13 mouse cellular contexts compared by ENCODE assay signal in the genomic region with DNA sequence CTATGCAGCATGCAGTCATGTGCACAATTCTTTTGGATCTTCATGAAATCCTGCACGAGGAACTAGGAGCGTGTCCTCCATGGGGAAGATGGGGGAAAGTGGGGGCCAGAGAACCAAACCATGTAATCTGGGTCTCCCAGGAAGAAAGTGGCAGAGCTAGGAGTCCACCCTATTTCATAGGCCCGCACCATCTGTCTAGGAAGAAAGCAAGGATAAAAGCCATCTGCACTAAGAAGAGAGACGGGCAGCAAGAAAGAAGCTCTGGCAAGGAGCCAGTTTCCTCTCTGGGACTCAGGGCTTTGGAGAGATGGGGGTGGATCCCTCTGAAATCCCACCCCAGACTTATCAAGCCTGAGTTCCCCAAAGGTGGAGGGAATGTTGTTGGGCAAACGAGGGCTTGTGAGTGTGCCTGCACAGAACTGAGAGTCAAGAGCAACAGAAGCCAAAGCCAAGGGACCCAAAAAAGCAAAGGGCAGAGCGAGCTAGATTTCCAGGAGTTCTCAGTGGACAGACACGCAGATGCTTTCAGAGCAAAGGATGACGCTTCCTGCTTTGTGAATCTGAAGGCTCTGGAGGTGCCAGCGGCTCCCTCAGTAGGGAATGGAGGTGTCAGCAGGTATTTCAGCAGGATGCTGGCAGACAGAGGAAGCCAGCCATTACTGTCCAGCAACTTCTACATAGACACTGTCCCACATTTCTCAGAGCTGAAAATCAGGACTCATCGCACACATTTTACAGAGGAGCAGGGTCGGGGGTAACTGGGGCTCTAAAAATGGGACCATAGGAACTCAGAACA.
A peak's percentile ranks its signal among the peaks of the same experiment; 100 is the strongest.
DNase-seq lines count a peak whose midpoint lies in the region; ATAC-seq and TF ChIP-seq lines count a peak whose summit lies in the region.
"Had no signal": no experiment of that assay in that cellular context is flagged by ENCODE, and none has a peak within 500 bp of the region (broad histone marks: within the 10 kb centered on the region; RNA-seq: fewer than 3 reads in every experiment).

No protein-coding gene starts in this region.

- no peak overlapping the region for H3K4me3 ChIP-seq in hindbrain, postnatal 0 days (ENCODE audit: low read length)
- no peak overlapping the region for H3K4me3 ChIP-seq in hindbrain, embryonic 10.5 days
- no peak overlapping the region for H3K4me3 ChIP-seq in forebrain, embryonic 15.5 days
- H3K4me3 ChIP-seq: liver, embryonic 15.5 days; midbrain, embryonic 12.5 days had no signal

- 57% methylated on average over 11 of the region's 11 CpGs for WGBS in hindbrain, postnatal 0 days
- WGBS in hindbrain, embryonic 10.5 days = 74% methylated on average over 11 of the region's 11 CpGs
- 55% methylated on average over 11 of the region's 11 CpGs for WGBS in forebrain, embryonic 15.5 days

- no peaks in the 10 kb centered on the region for H3K36me3 ChIP-seq in hindbrain, postnatal 0 days (ENCODE audit: insufficient read depth, low read length)
- no peaks in the 10 kb centered on the region for H3K36me3 ChIP-seq in hindbrain, embryonic 10.5 days
- no peaks in the 10 kb centered on the region for H3K36me3 ChIP-seq in forebrain, embryonic 15.5 days
- H3K36me3 ChIP-seq: liver, embryonic 15.5 days; midbrain, embryonic 12.5 days had no signal

- H3K27me3 ChIP-seq in hindbrain, postnatal 0 days (ENCODE audit: insufficient read depth, low read length) = no peaks in the 10 kb centered on the region; the same call in 1 of the 2 replicates
- peaks cover 95% of the 10 kb centered on the region for H3K27me3 ChIP-seq in hindbrain, embryonic 10.5 days (ENCODE audit: insufficient read depth, poor library complexity, severe bottlenecking)
- H3K27me3 ChIP-seq in forebrain, embryonic 15.5 days = no peaks in the 10 kb centered on the region

- H3K9me3 ChIP-seq in hindbrain, postnatal 0 days (ENCODE audit: low read length) = no peaks in the 10 kb centered on the region
- no peaks in the 10 kb centered on the region for H3K9me3 ChIP-seq in hindbrain, embryonic 10.5 days
- H3K9me3 ChIP-seq in forebrain, embryonic 15.5 days = no peaks in the 10 kb centered on the region
- H3K9me3 ChIP-seq: liver, embryonic 15.5 days; midbrain, embryonic 12.5 days had no signal

- H3K4me1 ChIP-seq in hindbrain, postnatal 0 days (ENCODE audit: insufficient read depth, low read length) = no peaks in the 10 kb centered on the region
- H3K4me1 ChIP-seq in hindbrain, embryonic 10.5 days (replicated peaks) = peaks cover 13% of the 10 kb centered on the region
- H3K4me1 ChIP-seq in forebrain, embryonic 15.5 days = peaks cover 16% of the 10 kb centered on the region
- H3K4me1 ChIP-seq: liver, embryonic 15.5 days had no signal

- peak; percentile 46 for DNase-seq in hindbrain, postnatal 0 days (ENCODE audit: low spot score)
- no peak for DNase-seq in hindbrain, embryonic 10.5 days (ENCODE audit: low spot score)
- DNase-seq in testis, postnatal 10 days (ENCODE audit: low spot score) = peak; percentile 35
- no peak for DNase-seq in testis, postnatal 14 days (ENCODE audit: low spot score)
- peak; percentile 43 for DNase-seq in right cerebral cortex, postnatal 4 days
- no peak for DNase-seq in gastrocnemius, postnatal 25 days
- no peak for DNase-seq in urinary bladder, postnatal 36 days (ENCODE audit: low spot score in 2 of 2)
- DNase-seq: heart, postnatal 36 days; kidney, postnatal 36 days; thymus, adult 18-20 months had no signal

- no peak for TF ChIP-seq CTCF in hindbrain, postnatal 0 days (IDR thresholded peaks at IDR 0.05; ENCODE audit: low read depth)

- 0 out of 2 replicates have a peak, but pooled peaks have one; percentile 27 for ATAC-seq in hindbrain, postnatal 0 days
- peak; percentile 71 for ATAC-seq in forebrain, embryonic 15.5 days (replicated peaks)

- no peak overlapping the region for H3K9ac ChIP-seq in hindbrain, postnatal 0 days (replicated peaks; ENCODE audit: low read length)
- H3K9ac ChIP-seq in forebrain, embryonic 15.5 days (replicated peaks) = no peak overlapping the region
- H3K9ac ChIP-seq: liver, embryonic 15.5 days; midbrain, embryonic 12.5 days had no signal

- no peak overlapping the region for H3K4me2 ChIP-seq in hindbrain, postnatal 0 days (ENCODE audit: low read depth, low read length)
- no peak overlapping the region for H3K4me2 ChIP-seq in forebrain, embryonic 15.5 days (replicated peaks)
- H3K4me2 ChIP-seq: liver, embryonic 15.5 days; midbrain, embryonic 12.5 days had no signal

- H3K27ac ChIP-seq in hindbrain, postnatal 0 days = no peak overlapping the region; the same call in 1 of the 2 replicates
- H3K27ac ChIP-seq in hindbrain, embryonic 10.5 days = no peak overlapping the region
- peak overlapping the region; percentile 27; the same call in 1 of the 2 replicates for H3K27ac ChIP-seq in forebrain, embryonic 15.5 days (replicated peaks)
- H3K27ac ChIP-seq: liver, embryonic 15.5 days; midbrain, embryonic 12.5 days had no signal

Comparison
In these comparisons a context has a peak if more than half of its experiments do, and no peak if none do; other contexts are left out.
1. DNase-seq: peak in hindbrain, postnatal 0 days (single experiment), testis, postnatal 10 days (single experiment) and right cerebral cortex, postnatal 4 days (single experiment); none in hindbrain, embryonic 10.5 days (single experiment), testis, postnatal 14 days (single experiment), gastrocnemius, postnatal 25 days (single experiment) and urinary bladder, postnatal 36 days (0 of 2).